Mouse (Mus musculus) left cerebral cortex, adult 2 months (tissue): Measurements from ENCODE around the gene Lad1. TPM values are rescaled to one million over a fixed set of nuclear protein-coding genes. Genes with fewer than 3 reads are reported as not detected.

Experiments used
- DNase-seq, 2 experiments: peaks; one replicate each; pipeline ENCODE4 v3.0.0; 2021 to 2022; ENCODE audit warnings: low spot score in 2 of 2, mixed read lengths in 1 of 2; ENCODE audit errors: extremely low spot score in 1 of 2
- H3K27ac ChIP-seq: fragments of 200-600 bp; 2 replicates; pipeline ENCODE4 v1.8.1; 2022
- H3K4me3 ChIP-seq: fragments of 200-600 bp; 2 replicates; pipeline ENCODE4 v1.8.1; 2022
- CTCF ChIP-seq: fragments of 200-600 bp; IDR thresholded peaks from 2 replicates; pipeline ENCODE4 v1.8.1; 2022; ENCODE audit warnings: antibody characterized with exemption, mild to moderate bottlenecking, moderate library complexity
- intact Hi-C: fragments of 180-260 bp; cut with DNase I; formaldehyde crosslinking; loops from one replicate; pipeline ENCODE4 v1.15.1; 2025
- total RNA-seq, 2 experiments: library from RNA; stranded (reverse); gene quantifications; 2 replicates each; pipeline ENCODE4 v1.2.3; 2021

The Lad1 gene
- total RNA-seq, 2 experiments from 2014 or later = 0.95 to 0.98 TPM

DNA sequence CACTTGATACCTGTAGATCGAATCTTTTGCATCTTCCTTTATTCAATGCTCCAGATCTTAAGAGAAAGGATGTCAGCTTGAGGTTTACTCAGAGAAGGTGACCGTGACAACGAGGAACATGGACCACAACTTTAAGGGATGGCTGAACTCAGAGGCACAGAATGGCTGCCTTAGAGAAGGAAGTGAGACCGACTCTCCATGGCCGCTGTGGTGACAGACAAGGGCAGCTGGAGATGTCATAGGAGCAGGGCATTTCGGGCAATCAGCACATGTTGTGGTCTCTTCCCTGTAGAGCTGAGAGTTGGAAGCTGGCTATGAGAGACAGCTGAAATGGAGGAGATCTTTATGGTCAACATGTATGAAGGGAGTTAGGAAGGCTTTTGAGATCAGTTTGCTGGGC, 46.4 kb downstream of the Lad1 start:
- intact Hi-C loops = loop anchor here (1.0 to 10.0 kb wide), 2 partner anchors 79 to 360 kb away; no protein-coding TSS in a partner anchor
- Histone ChIP-seq H3K27ac (no peak overlapping the region), H3K4me3 (no peak overlapping the region)
- DNase-seq = no peak
- TF ChIP-seq CTCF = no peak

GRCm38 (mm10) chr1:135865518-135866194, 47.3 kb downstream of the Lad1 start:
- Histone ChIP-seq H3K27ac (no peak overlapping the region), H3K4me3 (no peak overlapping the region)
- peak; percentile 78 to 91 for DNase-seq
- intact Hi-C loops = loop anchor here (1.0 to 10.0 kb wide), 2 partner anchors 79 to 359 kb away; no protein-coding TSS in a partner anchor
- peak; percentile 85 for TF ChIP-seq CTCF

GRCm38 (mm10) chr1:135868570-135868969, 50.2 kb downstream of the Lad1 start:
- no peak overlapping the region for H3K27ac ChIP-seq
- TF ChIP-seq CTCF = no peak

DNA sequence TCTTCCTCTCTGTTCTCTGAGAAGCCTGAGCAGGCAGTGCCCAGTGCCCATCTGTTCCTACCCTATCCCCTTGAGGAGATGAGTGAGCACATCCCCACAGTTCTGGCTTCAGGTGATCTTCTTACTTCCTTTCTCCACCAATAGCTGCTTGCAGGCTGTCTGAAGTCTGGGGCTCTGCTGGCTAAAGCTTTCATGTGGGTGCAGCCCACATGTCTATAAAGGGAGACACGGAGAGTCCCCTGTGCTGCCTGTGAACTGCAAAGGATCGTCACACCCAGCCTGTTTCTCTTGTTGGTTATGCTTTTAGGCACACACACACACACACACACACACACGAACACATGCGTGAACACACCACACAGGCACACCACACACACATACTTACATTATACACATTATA, 54.6 kb downstream of the Lad1 start:
- TF ChIP-seq CTCF = no peak
- DNase-seq = peak in 1 of 2 experiments; percentile 30
- intact Hi-C loops = no loop called here
- Histone ChIP-seq H3K4me3 (no peak overlapping the region), H3K27ac (no peak overlapping the region)

More at GRCm38 (mm10) chr1:135868570-135868969, 50.2 kb downstream of the Lad1 start:
- DNase-seq = no peak
- intact Hi-C loops = loop anchor here (10.0 kb wide), 1 partner anchor 356 kb away; no protein-coding TSS in a partner anchor
- H3K4me3 ChIP-seq = no peak overlapping the region

DNA sequence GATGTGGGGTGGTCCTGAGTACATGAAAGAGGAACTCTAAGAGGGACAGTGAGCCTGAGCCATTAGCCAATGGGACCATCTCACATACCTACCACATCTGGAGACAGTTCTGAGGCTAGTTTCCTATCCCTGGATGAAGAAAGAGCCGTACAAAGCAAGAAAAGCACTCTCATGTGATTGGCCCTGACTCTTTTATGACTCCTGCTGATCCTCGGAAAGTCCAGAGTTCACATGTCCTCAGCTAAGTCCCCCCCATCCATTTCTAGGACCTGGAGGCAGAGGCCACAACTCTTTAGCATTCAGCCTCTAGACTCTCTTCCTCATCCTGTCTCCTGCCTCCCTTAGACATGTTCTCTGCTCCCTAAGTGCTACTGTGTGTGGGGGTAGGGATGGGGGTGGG, 58.9 kb downstream of the Lad1 start:
- intact Hi-C loops = no loop called here
- DNase-seq = no peak
- no peak for TF ChIP-seq CTCF

GRCm38 (mm10) chr1:135882385-135883109, 64.1 kb downstream of the Lad1 start:
- H3K4me3 ChIP-seq = no peak overlapping the region
- intact Hi-C loops = no loop called here
- H3K27ac ChIP-seq = no peak overlapping the region
- peak; percentile 51 to 66 for DNase-seq
- peak; percentile 83 for TF ChIP-seq CTCF

More for the DNA sequence above, 58.9 kb downstream of the Lad1 start:
- H3K27ac ChIP-seq = no peak overlapping the region
- no peak overlapping the region for H3K4me3 ChIP-seq

Other genes starting within 250 kb of the Lad1 start
- gene Nav1, start 211.3 kb upstream of the Lad1 start, total RNA-seq = 10 to 100 TPM; 55.4 to 68.4 TPM
- gene Csrp1, start 98.5 kb upstream of the Lad1 start, total RNA-seq = 100 to 1,000 TPM; 208 to 212 TPM
- 10 to 100 TPM; 18.2 to 20.0 TPM for gene Phlda3, start 52.5 kb upstream of the Lad1 start, total RNA-seq
- gene Tnni1, start 39.2 kb upstream of the Lad1 start, total RNA-seq = 1 to 10 TPM; 1.6 to 1.7 TPM
- gene Tnnt2, start 17.8 kb downstream of the Lad1 start, total RNA-seq = 1 to 10 TPM; 7.5 to 8.9 TPM
- gene Pkp1, start 100.6 kb downstream of the Lad1 start, total RNA-seq = under 1 TPM; 0.25 to 0.40 TPM
- gene Igfn1, start 187.7 kb downstream of the Lad1 start, total RNA-seq = 10 to 100 TPM; 18.5 to 20.2 TPM
- gene Tmem9, start 189.6 kb downstream of the Lad1 start, total RNA-seq = 10 to 100 TPM; 53.7 to 56.7 TPM
- 1 to 10 TPM; 1.8 to 2.0 TPM for gene Ascl5, start 232.2 kb downstream of the Lad1 start, total RNA-seq
- gene Cacna1s, start 234.2 kb downstream of the Lad1 start, total RNA-seq = 1 to 10 TPM; 1.3 to 1.8 TPM